Mouse (Mus musculus): ENCODE results near the gene Zkscan16. TPM values are rescaled to one million over a fixed set of nuclear protein-coding genes. Genes with fewer than 3 reads are reported as not detected.

Zkscan16 gene
- total and polyA plus RNA-seq, 3 experiments = not detected

DNA sequence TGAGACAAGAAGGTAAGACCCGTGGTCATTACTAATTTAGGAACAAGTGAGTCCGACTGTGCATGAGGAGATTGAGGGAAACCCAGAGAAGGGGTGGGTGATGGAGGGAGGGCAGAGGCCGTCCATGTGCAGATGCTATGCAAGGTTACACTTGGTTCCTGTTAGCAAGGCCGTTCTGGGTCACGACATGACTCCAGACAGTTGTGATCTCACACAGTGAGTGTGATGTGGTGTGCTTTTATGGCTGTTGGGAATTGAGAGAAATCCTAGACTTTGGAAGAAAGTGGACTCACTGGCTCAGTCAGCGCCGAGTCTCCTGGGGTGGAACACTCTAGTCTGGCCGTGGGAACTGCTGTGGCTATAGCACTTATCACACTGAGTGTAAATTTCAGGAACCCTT lies 62.8 kb downstream of the Zkscan16 start:
- no peak overlapping the region for H3K9ac ChIP-seq (ENCODE audit: insufficient read depth, low read depth)
- in situ Hi-C loops (cut with MboI; ENCODE audit: low pct_ligation_motif_present, low pct_unique_long_range_greater_than_20kb, low sequenced_read_pairs) = no loop called here
- peaks cover 0 to under 1% of the 10 kb centered on the region in 2 experiments for H3K36me3 ChIP-seq (replicated peaks in 1 of 2; ENCODE audit: control insufficient read depth in 1 of 2, insufficient read depth in 1 of 2, low read length in 1 of 2)
- peaks cover 18% of the 10 kb centered on the region for H3K79me2 ChIP-seq (replicated peaks; ENCODE audit: control insufficient read depth, extremely low read depth, insufficient read depth, poor library complexity, severe bottlenecking)
- H3K9me3 ChIP-seq (replicated peaks; ENCODE audit: low read length) = no peaks in the 10 kb centered on the region
- peaks cover 18 to 69% of the 10 kb centered on the region in 2 experiments for H3K4me1 ChIP-seq (ENCODE audit: control insufficient read depth in 1 of 2, insufficient read depth in 2 of 2)
- peak overlapping the region; percentile 7; the same call in 1 of the 2 replicates for H3K4me2 ChIP-seq (ENCODE audit: insufficient read depth, low read depth, poor library complexity, severe bottlenecking)
- no peaks in the 10 kb centered on the region for H3K27me3 ChIP-seq (replicated peaks)
- no peak for DNase-seq (ENCODE audit: extremely low read depth)
- dilution Hi-C loops (cut with MboI; ENCODE audit: extremely low pct_ligation_motif_present, extremely low pct_unique_long_range_greater_than_20kb, low sequenced_read_pairs) = no loop called here
- no peak overlapping the region for H3K27ac ChIP-seq (ENCODE audit: insufficient read depth, low read depth)
- TF ChIP-seq KAT2A (IDR thresholded peaks at IDR 0.05; ENCODE audit: insufficient replicate concordance, low read length) = no peak
- H3K4me3 ChIP-seq (replicated peaks in 1 of 3; ENCODE audit: low read depth in 2 of 3, low read length in 2 of 3, poor library complexity in 1 of 3) = no peak overlapping the region

DNA sequence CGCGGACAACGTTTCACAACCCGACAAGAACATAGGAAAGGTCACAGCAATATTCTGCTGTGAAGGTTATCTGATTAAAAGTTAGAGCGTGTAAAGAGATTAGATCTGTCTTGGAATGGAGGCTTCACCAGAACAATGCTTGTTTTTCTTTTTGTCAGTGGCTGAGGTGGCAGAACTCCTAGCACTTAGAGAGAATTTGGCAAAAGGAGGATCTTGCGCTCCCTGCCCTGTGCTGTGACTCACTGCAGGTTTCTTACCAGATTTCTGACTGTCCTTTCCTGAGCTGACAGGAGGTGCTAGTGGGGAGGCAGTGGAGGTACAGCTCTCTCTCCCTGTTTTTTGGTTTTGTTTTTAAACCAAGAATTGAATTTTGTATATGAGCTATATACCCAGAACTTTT lies 63.6 kb downstream of the Zkscan16 start:
- no peak for DNase-seq (ENCODE audit: extremely low read depth)
- dilution Hi-C loops (cut with MboI; ENCODE audit: extremely low pct_ligation_motif_present, extremely low pct_unique_long_range_greater_than_20kb, low sequenced_read_pairs) = no loop called here
- Histone ChIP-seq H3K4me3 (replicated peaks in 1 of 3; ENCODE audit: low read depth in 2 of 3, low read length in 2 of 3, poor library complexity in 1 of 3) (no peak overlapping the region), H3K27me3 (replicated peaks) (no peaks in the 10 kb centered on the region), H3K36me3 (replicated peaks in 1 of 2; ENCODE audit: control insufficient read depth in 1 of 2, insufficient read depth in 1 of 2, low read length in 1 of 2) (peaks cover 0 to 2% of the 10 kb centered on the region in 2 experiments), H3K27ac (ENCODE audit: insufficient read depth, low read depth) (no peak overlapping the region), H3K79me2 (replicated peaks; ENCODE audit: control insufficient read depth, extremely low read depth, insufficient read depth, poor library complexity, severe bottlenecking) (peaks cover 18% of the 10 kb centered on the region), H3K9me3 (replicated peaks; ENCODE audit: low read length) (no peaks in the 10 kb centered on the region), H3K4me2 (ENCODE audit: insufficient read depth, low read depth, poor library complexity, severe bottlenecking) (no peak overlapping the region), H3K4me1 (ENCODE audit: control insufficient read depth in 1 of 2, insufficient read depth in 2 of 2) (peaks cover 18 to 69% of the 10 kb centered on the region in 2 experiments), H3K9ac (ENCODE audit: insufficient read depth, low read depth) (no peak overlapping the region)
- in situ Hi-C loops (cut with MboI; ENCODE audit: low pct_ligation_motif_present, low pct_unique_long_range_greater_than_20kb, low sequenced_read_pairs) = no loop called here
- TF ChIP-seq JUN (IDR thresholded peaks at IDR 0.05; ENCODE audit: insufficient read depth, low read depth, low read length) = no peak
- TF ChIP-seq TBP (conservative IDR thresholded peaks at IDR 0.05; ENCODE audit: low read depth, low read length) = no peak
- TF ChIP-seq MYC (IDR thresholded peaks at IDR 0.05; ENCODE audit: low read depth, low read length) = no peak
- TF ChIP-seq CTCF (conservative IDR thresholded peaks at IDR 0.05 in 1 of 2, IDR thresholded peaks at IDR 0.05 in 1 of 2; ENCODE audit: low read depth in 2 of 2, low read length in 2 of 2) = no peak
- no peak for TF ChIP-seq MAX (IDR thresholded peaks at IDR 0.05; ENCODE audit: low read length)

Other genes with a start within 250 kb of the Zkscan16 start
- 0.04 TPM in 1 of 2 replicates, not detected in the other for gene Olfr267, start 155.9 kb upstream of the Zkscan16 start, total RNA-seq (2012; rRNA removed)
- 0.08 TPM in 1 of 2 replicates, not detected in the other for gene Olfr267, start 155.9 kb upstream of the Zkscan16 start, total RNA-seq (2014; rRNA removed)
- 0.14 and 0.24 TPM in 2 replicates for gene Olfr267, start 155.9 kb upstream of the Zkscan16 start, polyA plus RNA-seq (2012; ENCODE audit: insufficient read length, low read depth)
- gene Ecpas, start 30.9 kb upstream of the Zkscan16 start, total RNA-seq (2012; rRNA removed) = 44.2 and 45.2 TPM in 2 replicates
- 44.2 and 47.5 TPM in 2 replicates for gene Ecpas, start 30.9 kb upstream of the Zkscan16 start, total RNA-seq (2014; rRNA removed)
- 66.5 and 67.4 TPM in 2 replicates for gene Ecpas, start 30.9 kb upstream of the Zkscan16 start, polyA plus RNA-seq (2012; ENCODE audit: insufficient read length, low read depth)
- gene Ptgr1, start 43.5 kb downstream of the Zkscan16 start, total RNA-seq (2012; rRNA removed) = 6.2 and 7.2 TPM in 2 replicates
- 2.4 and 2.9 TPM in 2 replicates for gene Ptgr1, start 43.5 kb downstream of the Zkscan16 start, total RNA-seq (2014; rRNA removed)
- 4.0 and 4.2 TPM in 2 replicates for gene Ptgr1, start 43.5 kb downstream of the Zkscan16 start, polyA plus RNA-seq (2012; ENCODE audit: insufficient read length, low read depth)
- 2.7 and 3.7 TPM in 2 replicates for gene Dnajc25, start 51.4 kb downstream of the Zkscan16 start, total RNA-seq (2012; rRNA removed)
- gene Dnajc25, start 51.4 kb downstream of the Zkscan16 start, total RNA-seq (2014; rRNA removed) = 3.8 and 4.7 TPM in 2 replicates
- gene Dnajc25, start 51.4 kb downstream of the Zkscan16 start, polyA plus RNA-seq (2012; ENCODE audit: insufficient read length, low read depth) = 7.0 and 7.6 TPM in 2 replicates
- 0.13 TPM in 1 of 2 replicates, not detected in the other for gene Gm20503, start 59.6 kb downstream of the Zkscan16 start, total RNA-seq (2012; rRNA removed)
- not detected in 2 replicates for gene Gm20503, start 59.6 kb downstream of the Zkscan16 start, total RNA-seq (2014; rRNA removed)
- 0.70 TPM in 1 of 2 replicates, not detected in the other for gene Gm20503, start 59.6 kb downstream of the Zkscan16 start, polyA plus RNA-seq (2012; ENCODE audit: insufficient read length, low read depth)
- gene Gng10, start 91.5 kb downstream of the Zkscan16 start, total RNA-seq (2012; rRNA removed) = 55.6 and 68.0 TPM in 2 replicates
- gene Gng10, start 91.5 kb downstream of the Zkscan16 start, total RNA-seq (2014; rRNA removed) = 189 and 210 TPM in 2 replicates
- gene Gng10, start 91.5 kb downstream of the Zkscan16 start, polyA plus RNA-seq (2012; ENCODE audit: insufficient read length, low read depth) = 78.6 and 95.5 TPM in 2 replicates
- gene AI481877, start 195.4 kb downstream of the Zkscan16 start, total RNA-seq (2012; rRNA removed) = not detected in 2 replicates
- gene AI481877, start 195.4 kb downstream of the Zkscan16 start, total RNA-seq (2014; rRNA removed) = not detected in 2 replicates
- gene AI481877, start 195.4 kb downstream of the Zkscan16 start, polyA plus RNA-seq (2012; ENCODE audit: insufficient read length, low read depth) = not detected in 2 replicates
- gene Ugcg, start 245.6 kb downstream of the Zkscan16 start, total RNA-seq (2012; rRNA removed) = 28.7 and 33.8 TPM in 2 replicates
- 68.7 and 69.5 TPM in 2 replicates for gene Ugcg, start 245.6 kb downstream of the Zkscan16 start, total RNA-seq (2014; rRNA removed)
- 24.2 and 25.8 TPM in 2 replicates for gene Ugcg, start 245.6 kb downstream of the Zkscan16 start, polyA plus RNA-seq (2012; ENCODE audit: insufficient read length, low read depth)